Mouse (Mus musculus) embryonic facial prominence, embryonic 11.5 days (tissue): ENCODE results near the gene Vps26c. TPM values are rescaled to one million over a fixed set of nuclear protein-coding genes. Genes with fewer than 3 reads are reported as not detected.

ENCODE experiments used
- ATAC-seq: fragments of 200-750 bp; cut with Nextera tagmentation; replicated peaks from 2 replicates; pipeline ENCODE4 v1.8.0; 2017; ENCODE audit warnings: low read depth; ENCODE audit not compliant: insufficient number of reproducible peaks, low FRiP score, low TSS enrichment
- DNase-seq: peaks from one replicate; pipeline ENCODE4 v3.0.0-alpha.2; 2015; ENCODE audit warnings: low spot score
- H3K27ac ChIP-seq: fragments of 300-500 bp; sonication (generic); replicated peaks from 2 replicates; pipeline ENCODE4 v1.5.1; 2014; ENCODE audit warnings: mild to moderate bottlenecking, low read depth, low read length, control low read depth
- H3K27me3 ChIP-seq: fragments of 300-500 bp; sonication (generic); 2 replicates; pipeline ENCODE4 v1.6.1; 2014; ENCODE audit warnings: mild to moderate bottlenecking, low read length, moderate library complexity, mixed read lengths; ENCODE audit not compliant: control insufficient read depth, insufficient read depth
- H3K36me3 ChIP-seq: fragments of 300-500 bp; sonication (generic); replicated peaks from 2 replicates; pipeline ENCODE4 v1.6.1; 2014; ENCODE audit warnings: low read depth, mild to moderate bottlenecking, low read length, moderate library complexity, mixed read lengths; ENCODE audit not compliant: control insufficient read depth, insufficient read depth
- H3K4me1 ChIP-seq: fragments of 300-500 bp; sonication (generic); 2 replicates; pipeline ENCODE4 v1.6.1; 2014; ENCODE audit warnings: low read length, mixed read lengths; ENCODE audit not compliant: control insufficient read depth, insufficient read depth
- H3K4me2 ChIP-seq: fragments of 300-500 bp; sonication (generic); 2 replicates; pipeline ENCODE4 v1.6.1; 2014; ENCODE audit warnings: low read depth, mild to moderate bottlenecking, control low read depth, low read length, moderate library complexity
- H3K4me3 ChIP-seq: fragments of 300-500 bp; sonication (generic); 2 replicates; pipeline ENCODE4 v1.5.1; 2014; ENCODE audit warnings: low read depth, low read length, control low read depth
- H3K9ac ChIP-seq: fragments of 300-500 bp; sonication (generic); replicated peaks from 2 replicates; pipeline ENCODE4 v1.6.1; 2014; ENCODE audit warnings: mild to moderate bottlenecking, control low read depth, low read length
- H3K9me3 ChIP-seq: fragments of 300-500 bp; sonication (generic); replicated peaks from 2 replicates; pipeline ENCODE4 v1.6.1; 2016; ENCODE audit warnings: mild to moderate bottlenecking, low read length, inconsistent platforms, mixed read lengths; ENCODE audit not compliant: control insufficient read depth
- WGBS: fragments of 180-500 bp; shearing (Covaris S2); extraction: QIAGEN DNeasy Blood & Tissue Kit; methylation state at CpG from one replicate; pipeline ENCODE4 v1.1.7; 2014; 5-methylcytosine and 5-hydroxymethylcytosine counted together
- polyA plus RNA-seq: library from polyadenylated mRNA; unstranded; fragments of >200 nt; fragmentation: Nextera tagmentation; extraction: Ambion mirVana; gene quantifications from 2 replicates; pipeline ENCODE4 v1.2.1, GENCODE M21; 2014

Gene Vps26c
- polyA plus RNA-seq, 1 experiment from 2014 or later, result 61.2 TPM

DNA sequence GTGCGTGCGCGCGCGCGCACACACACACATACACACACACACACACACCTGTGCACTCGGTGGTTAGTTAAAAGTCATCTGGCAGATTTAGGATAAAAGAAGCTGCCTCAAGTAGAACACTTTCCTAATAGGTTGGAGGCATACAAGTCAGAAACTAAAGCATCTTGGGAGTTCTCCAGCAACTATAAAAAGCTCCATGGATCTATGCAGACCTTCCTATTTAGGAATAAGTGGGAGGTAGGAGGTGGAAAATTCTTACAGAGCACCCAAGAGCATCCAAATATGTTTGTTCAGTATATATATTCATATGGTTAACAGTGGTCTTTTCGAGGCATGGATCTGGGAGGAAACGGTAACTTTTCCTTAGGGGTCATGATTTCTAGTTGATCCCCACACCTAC is 13.5 kb upstream of the Vps26c start:
- no peaks in the 10 kb centered on the region for H3K36me3 ChIP-seq
- ATAC-seq, result no peak
- H3K4me3 ChIP-seq, result no peak overlapping the region
- no peak overlapping the region for H3K9ac ChIP-seq
- H3K9me3 ChIP-seq, result no peaks in the 10 kb centered on the region
- no peaks in the 10 kb centered on the region for H3K27me3 ChIP-seq
- H3K27ac ChIP-seq, result no peak overlapping the region
- H3K4me2 ChIP-seq, result no peak overlapping the region
- 97% methylated on average over 9 of the region's 9 CpGs for WGBS
- no peak for DNase-seq
- no peaks in the 10 kb centered on the region for H3K4me1 ChIP-seq

DNA sequence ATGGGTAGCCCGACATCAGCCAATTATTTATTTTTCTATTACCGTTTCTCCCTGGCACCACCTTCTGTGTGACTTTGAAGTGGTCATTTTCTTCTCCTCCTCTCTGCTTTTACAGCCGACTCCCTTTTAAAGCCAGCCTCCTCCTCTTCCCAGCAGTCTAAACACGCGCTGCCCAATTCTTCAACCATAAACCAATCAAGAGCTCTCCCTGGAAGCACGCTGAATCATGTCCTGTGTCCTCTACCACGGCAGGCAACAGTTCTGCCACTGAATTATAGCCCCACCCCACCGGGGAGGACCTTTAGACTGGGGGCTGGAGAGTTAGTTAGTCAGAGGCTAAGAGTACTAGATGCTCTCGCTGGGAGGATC is 10.5 kb upstream of the Vps26c start:
- no peak overlapping the region for H3K27ac ChIP-seq
- H3K9ac ChIP-seq, result no peak overlapping the region
- DNase-seq, result no peak
- no peaks in the 10 kb centered on the region for H3K9me3 ChIP-seq
- no peaks in the 10 kb centered on the region for H3K4me1 ChIP-seq
- no peak for ATAC-seq
- no peak overlapping the region for H3K4me2 ChIP-seq
- H3K36me3 ChIP-seq, result no peaks in the 10 kb centered on the region
- WGBS, result 69% methylated on average over 9 of the region's 9 CpGs
- no peaks in the 10 kb centered on the region for H3K27me3 ChIP-seq
- no peak overlapping the region for H3K4me3 ChIP-seq

DNA sequence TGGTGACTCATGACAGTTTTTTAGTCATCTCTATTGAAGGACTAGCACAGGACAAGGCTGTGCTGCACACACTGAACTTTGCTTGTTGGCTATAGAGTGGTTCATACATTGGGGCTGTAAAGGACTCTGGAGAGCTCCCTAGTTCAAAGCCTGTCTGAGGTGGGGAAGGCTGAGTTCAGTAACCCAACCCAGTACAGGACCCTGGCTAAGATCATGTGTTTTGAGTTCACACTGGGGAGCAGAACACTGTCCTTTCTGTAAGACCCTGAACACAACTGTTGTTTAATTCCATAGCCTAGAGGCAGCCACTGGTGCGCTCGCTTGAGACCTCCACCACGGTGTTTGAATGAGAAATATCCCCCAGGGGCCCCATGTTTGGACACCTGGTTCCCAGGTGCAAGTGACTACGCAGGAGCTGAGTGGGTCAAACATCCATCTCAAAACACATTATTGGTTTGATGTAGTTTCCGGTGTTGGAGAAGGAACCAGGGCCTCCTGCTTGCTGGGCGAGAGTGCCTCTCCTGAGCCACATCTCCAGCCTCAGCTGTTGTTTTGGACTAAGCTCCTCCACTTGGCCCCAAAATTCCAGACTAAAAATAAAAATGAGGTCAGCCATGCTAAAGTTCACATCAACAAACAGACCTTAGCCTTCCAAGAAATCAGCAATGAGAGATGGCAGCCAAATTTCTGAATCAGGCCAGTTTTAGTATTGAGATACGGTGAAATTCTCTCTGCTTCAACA is 10.0 kb upstream of the Vps26c start:
- no peaks in the 10 kb centered on the region for H3K4me1 ChIP-seq
- no peaks in the 10 kb centered on the region for H3K27me3 ChIP-seq
- no peak overlapping the region for H3K9ac ChIP-seq
- ATAC-seq (no peak), DNase-seq (no peak)
- WGBS, result 60% methylated on average over 7 of the region's 7 CpGs
- H3K4me3 ChIP-seq, result no peak overlapping the region
- H3K4me2 ChIP-seq, result no peak overlapping the region
- no peaks in the 10 kb centered on the region for H3K36me3 ChIP-seq
- H3K27ac ChIP-seq, result no peak overlapping the region
- no peaks in the 10 kb centered on the region for H3K9me3 ChIP-seq

DNA sequence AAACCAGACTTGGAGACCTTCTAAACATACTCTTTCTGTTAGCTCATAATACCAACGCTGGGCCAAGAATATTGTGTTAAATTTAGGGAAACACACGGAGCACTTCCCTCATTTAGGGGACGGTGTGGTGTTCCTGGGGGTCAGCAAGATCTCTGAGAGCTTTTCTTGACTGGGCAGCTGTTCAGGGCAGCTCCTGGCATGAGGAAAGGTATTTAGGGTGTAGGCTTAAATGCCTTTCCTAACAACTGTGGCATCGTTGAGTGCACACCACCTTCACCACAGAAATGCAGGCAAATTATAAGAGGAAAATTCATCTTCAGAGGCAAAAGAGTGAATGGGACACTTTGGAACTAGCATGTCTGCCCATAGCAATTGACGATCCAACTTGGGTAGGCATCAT is 9.1 kb upstream of the Vps26c start:
- Histone ChIP-seq H3K27ac (no peak overlapping the region), H3K4me2 (no peak overlapping the region), H3K9ac (no peak overlapping the region), H3K4me1 (no peaks in the 10 kb centered on the region), H3K36me3 (no peaks in the 10 kb centered on the region), H3K27me3 (no peaks in the 10 kb centered on the region), H3K4me3 (no peak overlapping the region), H3K9me3 (no peaks in the 10 kb centered on the region)
- WGBS, result 89% methylated on average over 5 of the region's 5 CpGs
- no peak for ATAC-seq
- DNase-seq, result no peak

DNA sequence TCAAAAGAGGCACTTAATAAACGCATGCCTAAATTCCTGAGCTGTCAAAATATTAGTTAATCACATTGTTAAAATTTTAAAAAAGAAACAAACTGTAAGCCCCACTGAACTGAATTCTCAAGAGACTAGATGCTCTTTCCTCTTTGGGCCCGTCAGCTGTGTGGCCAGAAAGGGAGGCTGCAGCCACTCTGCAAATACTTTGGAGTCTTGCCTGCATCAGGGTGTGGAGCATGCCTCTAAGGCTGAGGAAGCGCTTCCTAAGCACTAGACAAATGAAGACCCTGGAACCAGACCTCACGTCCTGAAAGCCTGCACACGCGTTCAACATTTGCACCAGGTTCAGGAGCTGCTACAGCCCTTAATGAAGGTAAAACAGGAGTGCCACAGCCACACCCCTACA is 7.0 kb upstream of the Vps26c start:
- Histone ChIP-seq H3K36me3 (no peaks in the 10 kb centered on the region), H3K9ac (no peak overlapping the region), H3K9me3 (no peaks in the 10 kb centered on the region), H3K27me3 (no peaks in the 10 kb centered on the region), H3K4me3 (no peak overlapping the region), H3K4me1 (no peaks in the 10 kb centered on the region), H3K4me2 (no peak overlapping the region), H3K27ac (no peak overlapping the region)
- ATAC-seq (no peak), DNase-seq (no peak)
- WGBS, result 75% methylated on average over 6 of the region's 6 CpGs

DNA sequence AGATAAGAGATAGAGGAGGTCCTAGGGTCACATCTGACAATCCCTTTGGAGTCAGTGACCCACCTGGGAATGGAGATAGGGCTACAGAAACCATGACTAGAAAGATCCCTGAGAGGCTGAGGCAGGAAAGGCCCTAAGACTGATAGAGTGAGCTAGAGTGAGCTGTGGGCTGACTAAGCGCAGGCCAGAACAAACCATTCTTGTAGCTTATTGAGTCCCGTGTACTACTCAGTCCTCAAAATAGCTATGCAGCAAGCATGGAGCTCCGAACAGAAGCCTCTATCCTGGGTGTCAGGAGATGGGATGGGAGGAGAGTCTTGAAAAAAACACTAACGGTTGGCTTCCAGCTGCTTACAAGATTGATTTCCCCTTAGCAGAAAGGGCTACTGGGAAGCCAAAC is 4.6 kb upstream of the Vps26c start:
- H3K9ac ChIP-seq, result no peak overlapping the region
- ATAC-seq (no peak), DNase-seq (no peak)
- WGBS, result 88% methylated on average over 4 of the region's 4 CpGs
- no peaks in the 10 kb centered on the region for H3K36me3 ChIP-seq
- no peak overlapping the region for H3K4me2 ChIP-seq
- H3K27me3 ChIP-seq, result no peaks in the 10 kb centered on the region
- no peaks in the 10 kb centered on the region for H3K9me3 ChIP-seq
- H3K4me3 ChIP-seq, result no peak overlapping the region
- no peak overlapping the region for H3K27ac ChIP-seq
- H3K4me1 ChIP-seq, result no peaks in the 10 kb centered on the region

DNA sequence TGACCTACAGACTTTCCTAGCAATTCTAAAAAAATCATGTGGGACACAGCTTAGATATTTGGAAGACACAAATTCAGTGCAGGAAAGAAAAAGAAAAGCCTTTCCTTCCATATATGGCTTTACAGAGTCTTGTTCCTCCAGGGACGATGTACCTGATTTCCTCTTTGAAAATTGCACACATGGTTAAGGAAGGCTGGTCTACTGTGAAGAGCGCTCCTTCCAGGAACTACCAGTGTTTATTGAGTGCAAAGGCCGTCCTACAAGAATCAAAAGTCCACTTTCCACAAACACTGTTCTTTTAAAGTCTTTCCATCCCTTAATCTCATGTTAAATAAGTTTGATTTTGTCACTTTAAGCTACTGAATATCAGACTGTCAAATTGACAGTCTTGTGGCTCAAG is 916 bp upstream of the Vps26c start:
- 65% methylated on average over 3 of the region's 3 CpGs for WGBS
- H3K9me3 ChIP-seq, result no peaks in the 10 kb centered on the region
- ATAC-seq (no peak), DNase-seq (no peak)
- peak overlapping the region; percentile 75 for H3K9ac ChIP-seq
- H3K36me3 ChIP-seq, result no peaks in the 10 kb centered on the region
- H3K4me2 ChIP-seq, result peak overlapping the region; percentile 65
- H3K4me3 ChIP-seq, result peak overlapping the region; percentile 76
- no peaks in the 10 kb centered on the region for H3K27me3 ChIP-seq
- H3K27ac ChIP-seq, result peak overlapping the region; percentile 95
- peaks cover 3% of the 10 kb centered on the region; the same call in 1 of the 2 replicates for H3K4me1 ChIP-seq

DNA sequence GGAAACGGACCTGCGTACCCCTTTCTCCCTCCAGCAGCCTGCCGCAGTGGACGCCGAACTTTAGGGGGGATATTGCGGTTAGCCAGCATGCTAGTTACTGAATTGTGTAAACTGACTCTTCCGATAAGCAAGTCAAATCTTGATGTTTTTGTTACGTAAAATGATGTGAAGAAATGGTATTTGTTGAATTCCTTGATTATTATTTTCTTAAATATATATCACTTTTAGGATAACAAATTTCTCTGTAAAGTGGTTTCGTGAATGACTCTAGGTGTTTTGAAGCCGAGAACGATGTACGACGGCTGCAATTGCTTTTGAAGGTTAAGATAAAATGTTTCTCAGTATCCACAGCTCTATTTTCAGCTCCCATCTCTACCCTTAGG is 513 bp upstream of the Vps26c start:
- H3K36me3 ChIP-seq, result no peaks in the 10 kb centered on the region
- H3K4me1 ChIP-seq, result peaks cover 3% of the 10 kb centered on the region; the same call in 1 of the 2 replicates
- H3K9me3 ChIP-seq, result no peaks in the 10 kb centered on the region
- H3K4me3 ChIP-seq, result peak overlapping the region; percentile 76
- no peak for DNase-seq
- peak overlapping the region; percentile 75 for H3K9ac ChIP-seq
- 10% methylated on average over 13 of the region's 13 CpGs for WGBS
- peak overlapping the region; percentile 95 for H3K27ac ChIP-seq
- peak overlapping the region; percentile 65 for H3K4me2 ChIP-seq
- H3K27me3 ChIP-seq, result no peaks in the 10 kb centered on the region
- ATAC-seq, result no peak
